Mouse (Mus musculus): Measurements from ENCODE around the gene Cd2ap.
A peak's percentile ranks its signal among the peaks of the same experiment; 100 is the strongest.

Cd2ap gene

GRCm38 (mm10) chr17:42857506-42857905, 19.0 kb downstream of the Cd2ap start:
- DNase-seq = no peak

- DNase-seq = no peak
Measured at GRCm38 (mm10) chr17:42847108-42847507, 29.4 kb downstream of the Cd2ap start.

GRCm38 (mm10) chr17:42837193-42837592, 39.3 kb downstream of the Cd2ap start:
- DNase-seq = no peak

- DNase-seq = no peak
Measured at GRCm38 (mm10) chr17:42822787-42823186, 53.7 kb downstream of the Cd2ap start.

- DNase-seq = no peak
Measured at GRCm38 (mm10) chr17:42815374-42815773, 61.1 kb downstream of the Cd2ap start.

- DNase-seq = no peak
Measured at GRCm38 (mm10) chr17:42792412-42792975, 84.0 kb downstream of the Cd2ap start.

GRCm38 (mm10) chr17:42790787-42791186, 85.7 kb downstream of the Cd2ap start:
- DNase-seq = peak; percentile 23 to 43

- no peak for DNase-seq
Measured at GRCm38 (mm10) chr17:42789723-42790122, 86.7 kb downstream of the Cd2ap start.

- DNase-seq = no peak
Measured at GRCm38 (mm10) chr17:42788686-42789453, 87.6 kb downstream of the Cd2ap start.

- peak; percentile 85 to 89 for DNase-seq
Measured at GRCm38 (mm10) chr17:42782156-42782757, 94.2 kb downstream of the Cd2ap start.

GRCm38 (mm10) chr17:42753791-42754190, 122.7 kb downstream of the Cd2ap start:
- DNase-seq = no peak

GRCm38 (mm10) chr17:42752173-42752572, 124.3 kb downstream of the Cd2ap start:
- DNase-seq = no peak

- no peak for DNase-seq
Measured at GRCm38 (mm10) chr17:42745657-42746420, 130.6 kb downstream of the Cd2ap start.
